Mouse (Mus musculus) megakaryocyte, embryonic 14.5 days (primary cell): Measurements from ENCODE around the gene Klhdc2.

Experiments used
- FLI1 ChIP-seq: IDR thresholded peaks from 2 replicates; pipeline ENCODE4 v1.6.1; 2012; ENCODE audit warnings: low read length, inconsistent platforms, mixed read lengths
- GATA1 ChIP-seq: IDR thresholded peaks from 3 replicates; pipeline ENCODE4 v1.6.1; 2012; ENCODE audit warnings: mixed read lengths, low read length, inconsistent platforms, borderline replicate concordance

GRCm38 (mm10) chr12:69250756-69251155 is 45.7 kb upstream of the Klhdc2 start:
- TF ChIP-seq GATA1 (no peak), FLI1 (no peak)
